Mouse (Mus musculus): ENCODE measurements around the gene Fam71f1.

Fam71f1 gene

DNA sequence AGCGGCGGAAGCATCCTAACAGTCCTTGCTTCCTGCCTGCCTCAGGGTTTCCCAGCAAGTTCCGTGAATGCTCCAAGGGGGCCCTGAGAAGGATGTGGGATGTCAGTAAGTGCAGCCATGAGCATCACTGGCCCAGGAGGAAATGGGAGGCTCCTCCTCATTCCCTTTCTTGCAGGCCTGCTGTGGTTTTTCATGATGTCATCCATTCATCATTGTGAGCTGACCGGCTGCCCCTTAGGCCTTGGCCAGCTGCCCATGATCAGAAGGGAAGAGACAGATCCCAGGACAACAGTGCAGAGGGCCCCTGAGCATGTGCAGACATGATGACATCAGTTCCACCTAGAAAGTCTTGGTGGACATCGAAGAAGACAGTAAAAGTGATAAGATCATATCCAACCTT is at the start of gene Fam71f1:
Fam71f1 (plus strand) TSS at position 262 of the 400 bp plus-strand sequence.
- DNase-seq (ENCODE audit: low spot score), result no peak

DNA sequence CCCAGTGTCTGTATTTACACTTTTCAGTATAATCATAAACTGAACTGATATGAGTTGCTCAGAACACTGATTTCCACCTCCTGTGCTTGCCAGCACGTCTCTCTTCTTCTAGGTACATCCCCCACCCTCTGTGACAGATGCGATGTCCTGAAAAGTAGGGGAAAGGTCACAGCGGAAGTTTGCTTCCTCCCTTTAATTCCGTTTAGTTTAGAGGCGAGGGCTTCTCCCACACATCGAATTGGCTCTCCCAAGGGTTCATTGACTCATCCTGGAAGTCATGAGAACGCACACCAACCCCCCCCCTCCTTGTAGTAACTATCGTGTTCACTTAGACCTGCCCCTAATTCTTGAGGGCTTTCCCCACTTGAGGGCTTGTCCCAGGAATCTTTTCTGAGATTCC is 48.0 kb upstream of the Fam71f1 start:
- no peak for DNase-seq (ENCODE audit: low spot score)

DNA sequence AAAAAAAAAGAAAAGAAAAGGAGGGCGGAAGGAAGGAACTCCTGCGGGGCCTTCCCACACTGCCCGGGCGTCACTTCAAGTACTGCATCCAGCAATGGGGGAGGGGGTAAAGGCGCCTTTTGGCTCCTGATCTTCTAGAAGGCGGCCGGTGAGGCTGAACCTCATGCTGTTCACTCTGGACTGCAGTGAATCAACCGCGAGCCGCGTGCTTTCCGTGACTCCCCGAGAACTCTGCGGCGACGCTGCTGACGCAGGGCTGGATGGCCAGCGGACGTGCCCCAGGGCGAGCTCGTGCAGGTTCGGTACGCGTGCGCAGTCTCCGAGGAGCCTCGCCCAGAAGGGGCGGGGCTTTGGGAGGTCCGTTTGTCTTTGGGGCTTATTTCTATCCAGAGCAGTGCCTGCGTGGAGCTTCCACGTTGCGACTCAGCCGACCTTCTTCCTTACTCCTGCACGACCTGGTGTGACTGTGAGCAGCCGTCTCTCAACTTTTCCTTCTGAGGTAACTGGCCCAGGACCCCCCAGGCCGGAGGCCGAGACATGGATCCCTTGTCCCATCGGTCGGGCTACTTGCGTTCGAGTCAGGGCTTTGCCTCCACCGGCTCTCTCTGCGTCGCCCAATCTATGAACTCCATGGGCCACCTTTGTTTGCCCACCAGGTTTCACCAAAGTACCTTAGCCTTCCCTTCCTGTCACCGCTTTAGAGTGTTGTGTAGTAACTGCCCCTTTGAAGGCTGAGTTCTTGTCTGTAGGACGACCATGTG is 46.4 kb upstream of the Fam71f1 start, which contains the start of gene Hilpda:
Hilpda (plus strand) TSS at position 177 of the 761 bp plus-strand sequence.
- peak; percentile 89 for DNase-seq (ENCODE audit: low spot score)

DNA sequence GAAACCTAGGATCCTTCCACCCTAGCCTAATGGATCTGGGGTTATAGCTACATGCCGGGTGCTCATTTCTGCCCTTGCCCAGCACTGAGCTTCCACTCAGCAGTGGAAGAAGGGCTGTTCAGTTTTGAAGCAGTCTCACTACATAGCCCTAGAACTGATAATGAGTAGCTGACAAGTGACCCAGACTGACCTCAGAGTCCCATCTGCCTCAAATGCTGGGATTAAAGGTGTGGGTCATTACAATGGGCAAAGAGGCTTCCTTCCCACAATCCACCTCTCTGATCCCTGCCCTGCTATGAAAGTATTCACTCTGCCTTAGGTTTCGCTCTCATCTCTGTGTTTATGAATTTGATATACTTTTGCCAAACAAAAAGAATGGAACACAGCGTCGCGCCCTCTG is 42.2 kb upstream of the Fam71f1 start:
- DNase-seq (ENCODE audit: low spot score), result no peak

DNA sequence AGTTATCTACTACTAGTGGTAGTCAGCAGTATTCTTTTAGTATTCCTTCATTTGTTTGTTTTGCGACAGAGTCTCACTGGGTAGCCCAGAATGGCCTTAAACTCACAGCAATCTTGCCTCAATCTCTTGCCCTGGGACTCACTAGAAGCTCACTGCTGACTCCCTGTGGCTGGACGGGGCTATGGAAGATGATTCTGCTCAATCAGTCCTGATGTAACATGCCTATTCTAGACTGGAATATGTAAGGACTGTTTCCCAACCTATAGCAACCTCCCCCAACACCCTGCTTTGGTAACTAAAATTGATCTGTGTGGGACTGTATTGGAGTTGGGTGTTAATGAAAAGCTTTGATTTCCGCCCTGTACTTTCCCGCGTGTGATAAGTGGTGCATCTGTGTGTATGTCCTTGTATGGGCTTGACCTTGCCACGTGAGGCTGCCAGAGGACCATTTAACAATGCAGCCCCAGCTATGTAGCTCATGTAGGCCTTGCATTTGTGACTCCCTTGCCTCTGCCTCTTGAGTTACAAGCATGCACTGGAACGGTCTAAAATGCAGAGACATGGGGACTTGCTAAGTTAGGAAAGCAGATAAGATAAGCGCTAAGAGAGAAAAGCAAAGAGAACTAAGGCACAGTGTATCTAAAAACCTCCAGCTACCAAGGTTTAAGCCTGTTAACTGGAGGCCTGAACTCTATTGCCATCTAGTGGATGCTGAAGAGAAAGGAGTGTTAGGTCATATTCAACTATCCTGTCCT is 40.2 kb upstream of the Fam71f1 start:
- DNase-seq (ENCODE audit: low spot score), result peak; percentile 32

DNA sequence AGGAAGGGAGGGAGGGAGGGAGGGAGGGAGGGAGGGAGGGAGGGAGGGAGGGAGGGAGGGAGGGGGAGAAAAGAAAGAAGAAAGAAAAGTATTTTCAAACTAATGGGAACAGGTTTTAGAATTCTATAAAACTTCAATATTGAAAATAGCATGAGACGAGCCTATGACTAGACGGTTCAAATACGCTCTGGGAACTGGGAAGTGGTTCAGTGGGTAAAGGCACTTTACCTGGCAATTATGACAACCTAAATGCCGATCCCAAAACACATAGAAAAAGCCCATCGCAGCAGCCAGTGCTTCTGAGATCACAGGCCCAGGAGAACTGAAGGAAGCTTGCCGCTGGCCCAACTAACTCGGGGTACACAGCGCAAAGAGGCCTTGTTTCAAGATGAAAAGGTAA is 39.6 kb upstream of the Fam71f1 start, which contains the start of gene Fam71f2:
Fam71f2 (plus strand) TSS at position 301 of the 400 bp plus-strand sequence.
- no peak for DNase-seq (ENCODE audit: low spot score)

DNA sequence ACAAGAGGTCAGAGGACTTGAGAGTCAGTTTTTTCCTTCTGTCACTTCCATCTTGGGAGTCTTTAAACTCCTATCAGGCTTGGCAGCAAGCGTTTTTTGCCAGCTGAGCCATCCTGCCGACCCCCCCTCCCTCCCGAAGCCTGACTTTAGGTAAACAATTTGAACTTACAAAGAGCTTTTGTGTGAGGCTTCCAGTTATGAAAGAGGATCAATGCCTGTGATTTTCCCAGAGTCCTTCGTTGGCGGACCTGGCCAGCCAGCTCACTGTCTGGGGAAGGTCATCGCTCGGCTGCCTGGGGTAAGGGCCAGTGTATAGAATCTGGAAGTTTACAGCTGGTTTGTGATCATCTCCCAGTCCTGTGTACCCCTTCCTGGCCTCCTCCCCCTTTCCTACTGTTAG is 38.3 kb upstream of the Fam71f1 start:
- DNase-seq (ENCODE audit: low spot score), result no peak

DNA sequence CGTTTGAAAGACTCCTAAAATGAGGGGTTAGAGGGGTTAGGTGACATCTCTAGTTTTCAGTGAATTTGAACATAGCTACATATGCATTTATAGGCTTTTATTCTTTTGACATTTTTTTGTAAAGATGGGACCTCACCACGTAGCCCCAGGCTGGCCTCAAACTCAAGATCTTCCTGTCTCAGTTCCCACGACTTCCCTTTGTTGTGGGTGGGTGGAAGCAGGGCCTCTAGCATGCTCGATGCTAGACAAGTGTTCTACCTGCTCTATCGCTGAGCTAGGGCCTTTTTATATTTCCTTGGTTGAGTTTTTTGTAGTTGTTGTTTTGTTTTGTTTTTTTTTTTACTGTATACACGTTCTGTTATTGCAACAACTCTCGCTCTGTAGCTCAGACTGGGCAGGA is 32.1 kb upstream of the Fam71f1 start:
- no peak for DNase-seq (ENCODE audit: low spot score)

DNA sequence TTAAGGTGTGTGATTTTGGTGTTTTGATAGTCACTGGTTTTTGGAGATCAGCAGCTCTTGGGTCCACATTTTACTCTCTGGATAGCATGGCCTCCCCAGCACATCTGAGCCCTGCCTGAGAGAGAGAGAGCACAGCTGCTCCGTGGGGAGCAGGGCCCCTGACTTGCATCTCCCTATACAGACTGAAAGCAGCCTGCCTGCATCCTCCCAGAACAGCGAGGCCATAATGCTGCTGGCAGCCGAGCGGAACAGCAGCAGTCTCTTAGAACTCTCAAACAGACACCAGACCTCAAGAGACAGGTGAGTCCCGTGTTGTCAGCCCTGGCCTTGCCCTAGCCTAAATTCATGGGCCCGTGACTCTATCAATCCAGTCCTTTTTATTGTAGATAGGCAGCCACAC is 31.5 kb upstream of the Fam71f1 start:
- no peak for DNase-seq (ENCODE audit: low spot score)

DNA sequence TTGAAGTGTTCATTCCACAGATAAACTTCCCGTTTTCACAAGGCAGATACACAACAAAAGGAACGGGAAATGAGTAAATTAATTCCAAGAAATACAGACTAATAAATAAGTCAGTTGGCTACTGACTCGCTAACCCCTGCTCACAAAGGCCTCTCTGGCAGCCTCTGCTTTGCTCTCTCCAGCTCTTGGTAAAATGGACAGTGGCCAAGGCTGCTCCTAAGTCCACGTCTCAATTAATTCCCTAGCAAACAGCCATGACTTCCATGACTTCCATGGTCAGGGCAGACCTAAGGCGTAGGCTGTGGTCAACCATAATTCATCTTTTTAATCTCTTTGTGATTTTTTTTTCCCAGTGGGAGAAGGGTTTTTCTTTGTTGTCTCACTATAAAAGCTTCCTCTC is 31.0 kb upstream of the Fam71f1 start:
- DNase-seq (ENCODE audit: low spot score), result no peak

DNA sequence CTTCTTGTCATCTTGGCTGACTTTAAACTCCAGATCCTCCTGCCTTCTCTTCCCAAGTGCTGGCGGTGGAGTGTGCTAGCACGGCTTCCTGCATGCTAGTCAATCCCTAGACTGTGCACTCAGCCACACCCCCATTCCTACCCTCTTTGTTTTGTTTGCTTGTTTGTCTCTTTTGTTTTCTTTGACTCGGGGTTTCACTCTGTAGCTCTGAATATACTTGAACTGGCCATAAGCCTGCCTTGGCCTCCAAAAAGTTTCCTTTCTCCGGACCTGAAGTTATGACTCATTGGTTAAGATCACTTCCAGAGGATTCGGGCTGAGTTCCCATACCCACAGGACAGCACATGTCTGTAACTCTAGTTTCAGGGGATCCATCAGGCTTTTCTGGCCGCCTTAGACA is 30.3 kb upstream of the Fam71f1 start:
- no peak for DNase-seq (ENCODE audit: low spot score)

DNA sequence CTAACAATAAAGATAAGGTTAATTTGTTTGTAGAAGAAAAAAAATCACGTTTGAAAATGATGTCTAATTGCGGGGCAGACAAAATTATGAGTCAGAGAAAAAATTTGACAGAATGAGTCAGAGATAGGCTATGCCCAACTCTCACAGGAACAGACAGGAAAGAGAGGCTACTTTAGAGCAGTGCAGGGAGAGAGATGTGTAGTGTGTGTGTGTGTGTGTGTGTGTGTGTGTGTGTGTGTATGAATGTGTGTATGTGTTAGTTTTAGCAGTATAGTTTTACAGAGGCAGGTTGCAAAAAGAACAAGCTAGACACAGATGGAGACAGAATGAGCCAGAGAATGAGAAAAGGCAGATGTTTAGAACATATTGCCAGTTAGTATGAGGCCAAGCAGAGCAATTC is 19.8 kb upstream of the Fam71f1 start:
- no peak for DNase-seq (ENCODE audit: low spot score)

DNA sequence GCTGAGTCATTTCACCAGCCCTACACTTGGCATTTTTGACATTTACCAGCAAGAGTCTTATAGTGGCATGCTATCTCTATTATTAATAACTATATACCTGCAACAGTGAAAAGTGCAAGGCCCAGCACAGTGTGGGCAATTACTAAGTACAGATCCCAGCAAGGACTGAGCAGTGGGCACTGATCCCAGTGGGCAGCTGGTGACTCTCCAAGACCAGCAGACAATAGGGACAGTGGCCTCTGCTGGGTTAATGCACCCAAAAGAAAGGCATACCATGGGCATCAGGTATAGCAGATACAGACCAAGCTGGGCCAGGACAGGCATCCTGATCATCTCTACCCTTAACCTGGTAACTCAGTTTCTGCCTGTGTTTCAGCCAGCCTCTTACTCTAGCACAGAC is 15.7 kb upstream of the Fam71f1 start:
- no peak for DNase-seq (ENCODE audit: low spot score)

DNA sequence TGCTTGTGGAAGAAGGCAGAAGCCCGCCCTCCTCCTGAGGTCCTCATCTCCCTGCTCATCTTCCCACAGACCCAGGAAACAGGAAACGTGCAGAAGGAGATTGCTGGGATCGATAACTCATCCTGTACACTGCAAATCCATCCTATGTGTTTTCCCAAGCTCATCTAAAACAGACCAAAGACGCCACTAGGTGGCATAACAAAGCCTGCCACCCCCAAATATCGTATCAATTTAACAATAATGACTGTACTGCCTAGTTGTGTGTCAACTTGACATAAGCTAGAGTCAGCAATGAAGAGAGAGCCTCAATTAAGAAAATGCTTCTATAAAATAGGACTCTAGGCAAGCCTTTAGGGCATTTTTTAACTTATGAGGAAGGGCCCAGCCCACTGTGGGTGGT is 15.2 kb upstream of the Fam71f1 start:
- no peak for DNase-seq (ENCODE audit: low spot score)

DNA sequence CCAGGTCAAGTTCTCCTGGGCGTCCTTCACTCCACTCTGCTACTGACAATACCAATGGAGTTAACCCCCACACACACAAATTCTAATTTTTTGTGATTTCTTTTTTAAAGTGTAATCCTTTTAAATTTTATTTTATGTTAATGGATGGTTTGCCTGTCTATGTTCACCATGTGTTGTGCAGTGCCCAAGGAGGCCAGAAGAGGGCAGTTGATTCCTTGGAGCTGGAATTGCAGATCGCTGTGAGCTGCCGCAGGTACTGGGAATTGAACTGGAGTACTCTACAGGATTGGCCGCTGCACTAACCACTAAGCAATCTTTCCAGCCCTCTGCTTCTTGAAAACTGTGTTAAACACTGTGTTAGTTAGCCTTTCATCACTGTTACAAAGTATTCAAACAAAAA is 13.5 kb upstream of the Fam71f1 start:
- DNase-seq (ENCODE audit: low spot score), result no peak

DNA sequence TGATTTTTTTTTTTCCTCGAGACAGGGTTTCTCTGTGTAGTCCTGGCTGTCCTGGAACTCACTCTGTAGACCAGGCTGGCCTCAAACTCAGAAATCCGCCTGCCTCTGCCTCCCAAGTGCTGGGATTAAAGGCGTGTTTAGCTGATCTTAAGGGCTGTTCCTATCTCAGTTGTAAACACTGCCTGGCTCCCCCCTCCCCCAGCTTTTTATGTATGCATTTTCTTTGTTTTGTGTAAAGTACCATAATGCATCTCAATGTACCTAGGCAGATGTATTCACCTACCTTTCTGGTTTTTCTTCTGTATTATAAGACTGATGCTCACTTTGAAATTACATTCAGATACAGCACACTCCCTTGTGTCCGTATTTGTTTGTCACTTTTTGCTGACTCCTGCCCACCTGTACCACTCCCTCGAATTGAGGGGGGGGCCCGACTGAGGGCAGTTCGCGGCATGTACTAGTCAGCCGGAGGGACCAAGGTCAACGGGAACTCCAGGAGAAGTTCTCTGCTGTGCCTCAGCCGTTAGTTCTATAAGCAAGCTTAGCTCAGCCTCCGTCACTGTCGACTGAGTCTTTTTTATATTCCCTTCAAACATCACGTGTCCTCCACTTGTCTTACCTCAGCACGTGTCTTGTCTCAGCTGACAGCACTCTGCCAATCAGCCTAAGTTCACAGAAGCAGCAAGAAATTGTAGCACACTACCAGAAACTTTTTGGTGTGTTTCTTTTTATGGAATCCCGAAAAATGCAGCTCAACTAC is 9.9 kb upstream of the Fam71f1 start:
- no peak for DNase-seq (ENCODE audit: low spot score)

DNA sequence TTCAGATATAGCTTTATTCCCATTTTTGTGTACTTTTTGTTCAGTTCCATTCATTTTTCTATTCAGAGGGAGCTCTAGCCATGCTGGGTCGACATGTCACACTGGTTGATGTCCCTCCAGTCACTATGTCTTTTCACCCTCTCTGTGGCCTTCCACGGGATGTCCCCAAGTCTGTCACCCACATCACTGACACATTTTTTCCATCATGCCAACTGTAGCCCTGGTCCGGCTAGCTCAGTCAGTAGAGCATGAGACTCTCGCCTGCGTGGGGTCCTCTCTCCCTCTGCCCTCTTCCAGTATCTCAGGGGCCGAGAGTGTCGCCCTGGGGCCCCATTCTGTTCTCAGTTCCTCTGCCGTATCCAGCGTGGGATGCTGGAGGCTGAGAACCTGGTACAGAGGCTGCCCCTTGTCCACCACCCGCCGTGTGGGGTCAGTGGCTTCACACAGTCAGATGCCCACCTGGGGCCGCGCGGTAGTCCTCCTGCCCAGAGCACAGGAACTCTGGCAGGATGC is 5.2 kb upstream of the Fam71f1 start:
- DNase-seq (ENCODE audit: low spot score), result no peak

DNA sequence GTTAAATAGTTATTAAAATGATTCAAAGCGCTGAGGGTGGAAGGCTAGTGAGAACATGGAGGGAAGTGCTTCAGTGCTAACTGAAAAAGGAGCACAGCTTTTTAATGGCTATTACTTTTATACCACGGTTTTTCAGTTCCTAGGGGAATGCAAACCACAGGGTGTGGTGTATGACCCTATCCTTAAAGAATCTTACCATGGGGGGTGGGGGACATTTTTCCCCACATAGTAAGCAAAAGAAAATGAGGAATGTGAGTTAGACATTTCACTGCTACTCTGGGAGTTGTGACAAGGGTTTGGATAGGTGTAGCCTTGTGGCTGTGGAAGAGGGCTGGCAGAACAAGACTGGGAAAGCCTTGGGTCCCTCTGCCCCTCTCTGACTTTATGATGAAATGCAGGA is 1.7 kb upstream of the Fam71f1 start:
- DNase-seq (ENCODE audit: low spot score), result no peak

DNA sequence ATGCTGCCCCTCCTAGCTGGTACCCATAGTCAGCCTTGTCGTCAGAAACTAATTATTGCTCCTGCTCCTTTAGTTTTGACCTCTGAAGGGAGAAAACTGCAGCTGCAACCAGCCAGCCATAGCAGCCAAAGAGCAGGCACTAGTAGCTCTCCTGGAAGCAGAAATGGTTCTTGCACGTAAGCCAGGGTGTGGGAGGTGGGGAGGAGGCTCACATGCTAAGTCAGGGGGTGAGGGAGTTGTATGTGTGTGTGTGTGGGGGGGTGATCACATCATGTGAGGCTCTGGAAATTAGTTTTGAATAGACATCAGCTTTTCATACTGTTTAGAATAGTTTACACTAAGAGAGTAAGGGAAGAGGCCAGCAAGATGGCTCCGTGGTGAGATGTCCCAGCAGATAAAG is 999 bp upstream of the Fam71f1 start:
- DNase-seq (ENCODE audit: low spot score), result no peak

DNA sequence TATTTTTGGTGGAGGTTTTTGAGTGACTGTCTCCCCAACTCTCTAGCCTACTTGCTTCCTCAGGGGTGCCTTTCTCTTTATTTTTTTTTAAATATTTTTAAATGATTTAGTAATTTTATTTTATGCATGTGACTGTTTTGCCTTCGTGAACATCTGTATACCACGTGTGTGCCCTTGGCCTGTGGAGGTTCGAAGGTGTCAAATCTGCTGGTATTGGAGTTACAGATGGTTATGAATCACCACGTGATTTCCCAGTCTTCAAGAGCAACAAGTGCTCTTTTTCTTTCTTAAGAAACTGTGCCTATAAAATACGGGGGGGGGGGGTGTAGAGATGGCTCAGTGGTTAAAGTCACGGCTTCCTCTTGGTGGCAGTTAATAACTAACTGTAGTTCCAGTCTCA is 2.6 kb downstream of the Fam71f1 start:
- no peak for DNase-seq (ENCODE audit: low spot score)

DNA sequence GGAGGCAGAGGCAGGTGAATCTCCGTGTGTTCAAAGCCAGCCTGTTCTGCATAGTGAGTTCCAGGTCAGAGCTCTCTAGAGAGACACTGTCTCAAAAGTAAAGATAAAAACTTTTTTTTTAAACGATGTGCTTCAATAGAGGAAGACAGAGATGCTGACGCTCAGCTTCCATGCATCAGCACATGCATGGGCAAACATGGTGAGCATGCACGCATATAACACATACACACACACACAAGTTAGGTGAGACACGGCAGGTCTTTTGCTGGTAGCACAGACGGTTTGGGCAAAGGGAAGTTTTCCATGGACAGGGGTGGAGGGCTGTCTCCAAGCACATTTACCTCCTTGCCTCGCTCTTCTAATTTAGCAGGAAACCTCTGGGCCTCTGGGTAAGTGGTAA is 3.2 kb downstream of the Fam71f1 start:
- DNase-seq (ENCODE audit: low spot score), result no peak

DNA sequence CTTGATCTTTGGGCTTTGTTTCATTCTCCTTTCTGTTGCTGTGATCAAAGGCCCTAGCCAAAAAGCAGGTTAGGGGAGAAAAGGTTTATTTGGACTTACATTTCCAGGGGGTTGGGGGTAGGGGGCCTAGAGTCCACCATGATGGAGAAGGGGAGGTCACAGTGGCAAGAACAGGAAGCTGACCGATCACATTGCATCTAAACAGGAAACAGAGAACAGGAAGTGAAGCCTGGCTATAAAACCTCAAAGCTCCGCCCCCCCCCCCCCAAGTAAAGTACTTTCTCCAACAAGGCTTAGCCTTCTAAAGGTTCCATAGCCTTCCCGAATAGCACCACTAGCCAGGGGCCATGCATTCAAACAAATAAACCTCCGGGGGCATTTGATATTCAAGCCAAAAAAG is 3.8 kb downstream of the Fam71f1 start:
- no peak for DNase-seq (ENCODE audit: low spot score)

DNA sequence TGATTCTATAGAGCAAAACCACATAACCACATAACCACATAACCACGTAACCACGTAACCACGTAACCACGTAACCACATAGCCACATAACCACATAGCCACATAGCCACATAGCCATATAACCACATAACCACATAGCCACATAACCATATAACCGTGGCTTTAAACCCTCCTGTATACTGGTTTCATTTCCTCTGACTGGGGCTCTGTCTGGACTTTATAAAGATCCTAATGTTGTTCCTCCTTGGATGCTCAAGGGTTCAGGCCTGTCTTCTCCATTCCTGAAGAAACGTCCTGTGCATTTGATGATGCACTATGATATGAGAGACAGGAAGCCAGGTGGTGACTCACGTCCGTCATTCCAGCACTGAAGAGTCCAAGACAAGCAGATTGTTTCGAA is 8.0 kb downstream of the Fam71f1 start:
- no peak for DNase-seq (ENCODE audit: low spot score)

All from urinary bladder, postnatal 25 days (tissue).